Mouse (Mus musculus): Measurements from ENCODE around the gene Ppfibp1.

GRCm38 (mm10) chr6:146852739-146853138 is 35.5 kb upstream of the Ppfibp1 start:
- TF ChIP-seq CTCF (IDR thresholded peaks at IDR 0.05) (no peak), EP300 (IDR thresholded peaks at IDR 0.05) (no peak)
